Mouse (Mus musculus): ENCODE results near the gene Map4k4. TPM values are rescaled to one million over a fixed set of nuclear protein-coding genes. Genes with fewer than 3 reads are reported as not detected.

Gene Map4k4
- polyA plus RNA-seq, 1 experiment from 2014 or later = 31.9 TPM

GRCm38 (mm10) chr1:39975005-39975404, 74.3 kb downstream of the Map4k4 start:
- peaks cover 23% of the 10 kb centered on the region for H3K36me3 ChIP-seq
- H3K27me3 ChIP-seq (replicated peaks) = no peaks in the 10 kb centered on the region
- no peak for ATAC-seq (ENCODE audit: insufficient read depth, low FRiP score, low read depth)
- no peak overlapping the region for H3K9ac ChIP-seq
- H3K9me3 ChIP-seq = no peaks in the 10 kb centered on the region
- WGBS = 78% methylated on average over 2 of the region's 2 CpGs
- H3K4me1 ChIP-seq = peaks cover 5% of the 10 kb centered on the region
- H3K4me2 ChIP-seq = no peak overlapping the region
- H3K4me3 ChIP-seq (replicated peaks) = no peak overlapping the region
- H3K27ac ChIP-seq = no peak overlapping the region

GRCm38 (mm10) chr1:39976107-39976506, 75.4 kb downstream of the Map4k4 start:
- H3K27ac ChIP-seq = no peak overlapping the region
- H3K36me3 ChIP-seq = peaks cover 32% of the 10 kb centered on the region
- ATAC-seq (ENCODE audit: insufficient read depth, low FRiP score, low read depth) = no peak
- H3K4me2 ChIP-seq = no peak overlapping the region
- no peaks in the 10 kb centered on the region for H3K27me3 ChIP-seq (replicated peaks)
- H3K4me1 ChIP-seq = peaks cover 9% of the 10 kb centered on the region
- H3K9ac ChIP-seq = no peak overlapping the region
- H3K4me3 ChIP-seq (replicated peaks) = no peak overlapping the region
- WGBS = 70% methylated on average over 2 of the region's 2 CpGs
- H3K9me3 ChIP-seq = no peaks in the 10 kb centered on the region

GRCm38 (mm10) chr1:39976847-39977744, 76.4 kb downstream of the Map4k4 start:
- ATAC-seq (ENCODE audit: insufficient read depth, low FRiP score, low read depth) = no peak
- peaks cover 32% of the 10 kb centered on the region for H3K36me3 ChIP-seq

GRCm38 (mm10) chr1:39978781-39979486, 78.2 kb downstream of the Map4k4 start:
- peaks cover 32% of the 10 kb centered on the region for H3K36me3 ChIP-seq
- 86% methylated on average over 20 of the region's 20 CpGs for WGBS
- no peak overlapping the region for H3K9ac ChIP-seq
- no peak for ATAC-seq (ENCODE audit: insufficient read depth, low FRiP score, low read depth)
- H3K4me3 ChIP-seq (replicated peaks) = no peak overlapping the region
- no peak overlapping the region for H3K4me2 ChIP-seq
- no peaks in the 10 kb centered on the region for H3K27me3 ChIP-seq (replicated peaks)
- no peaks in the 10 kb centered on the region for H3K9me3 ChIP-seq
- no peak overlapping the region for H3K27ac ChIP-seq
- H3K4me1 ChIP-seq = 0 out of 2 replicates have a peak, but pooled peaks cover 4% of the 10 kb centered on the region

More at GRCm38 (mm10) chr1:39976847-39977744, 76.4 kb downstream of the Map4k4 start:
- Histone ChIP-seq H3K4me3 (replicated peaks) (no peak overlapping the region), H3K4me1 (peaks cover 9% of the 10 kb centered on the region), H3K27ac (no peak overlapping the region), H3K4me2 (no peak overlapping the region), H3K9me3 (no peaks in the 10 kb centered on the region), H3K9ac (no peak overlapping the region), H3K27me3 (replicated peaks) (no peaks in the 10 kb centered on the region)
- 65% methylated on average over 11 of the region's 11 CpGs for WGBS

- Histone ChIP-seq H3K9ac (no peak overlapping the region), H3K9me3 (no peaks in the 10 kb centered on the region), H3K4me3 (replicated peaks) (no peak overlapping the region), H3K27ac (no peak overlapping the region), H3K27me3 (replicated peaks) (no peaks in the 10 kb centered on the region), H3K4me2 (no peak overlapping the region), H3K36me3 (peaks cover 28% of the 10 kb centered on the region), H3K4me1 (0 out of 2 replicates have a peak, but pooled peaks cover 4% of the 10 kb centered on the region)
- no peak for ATAC-seq (ENCODE audit: insufficient read depth, low FRiP score, low read depth)
- 77% methylated on average over 15 of the region's 15 CpGs for WGBS
These were observed 79.9 kb downstream of the Map4k4 start for GRCm38 (mm10) chr1:39980314-39981290.

- H3K4me2 ChIP-seq = no peak overlapping the region
- 68% methylated on average over 3 of the region's 3 CpGs for WGBS
- H3K9ac ChIP-seq = no peak overlapping the region
- H3K4me1 ChIP-seq = 0 out of 2 replicates have a peak, but pooled peaks cover 4% of the 10 kb centered on the region
- peaks cover 36% of the 10 kb centered on the region for H3K36me3 ChIP-seq
- H3K27ac ChIP-seq = no peak overlapping the region
- no peaks in the 10 kb centered on the region for H3K9me3 ChIP-seq
- no peaks in the 10 kb centered on the region for H3K27me3 ChIP-seq (replicated peaks)
- ATAC-seq (ENCODE audit: insufficient read depth, low FRiP score, low read depth) = no peak
- no peak overlapping the region for H3K4me3 ChIP-seq (replicated peaks)
These were observed 81.3 kb downstream of the Map4k4 start for GRCm38 (mm10) chr1:39981970-39982369.

- Histone ChIP-seq H3K4me1 (0 out of 2 replicates have a peak, but pooled peaks cover 4% of the 10 kb centered on the region), H3K4me3 (replicated peaks) (no peak overlapping the region), H3K4me2 (no peak overlapping the region), H3K27me3 (replicated peaks) (no peaks in the 10 kb centered on the region), H3K36me3 (peaks cover 36% of the 10 kb centered on the region), H3K27ac (no peak overlapping the region), H3K9me3 (no peaks in the 10 kb centered on the region), H3K9ac (no peak overlapping the region)
- 59% methylated on average over 13 of the region's 13 CpGs for WGBS
- no peak for ATAC-seq (ENCODE audit: insufficient read depth, low FRiP score, low read depth)
These were observed 82.2 kb downstream of the Map4k4 start for GRCm38 (mm10) chr1:39982727-39983487.

GRCm38 (mm10) chr1:39984331-39984730, 83.6 kb downstream of the Map4k4 start:
- H3K27ac ChIP-seq = no peak overlapping the region
- no peaks in the 10 kb centered on the region for H3K9me3 ChIP-seq
- H3K4me1 ChIP-seq = 0 out of 2 replicates have a peak, but pooled peaks cover 4% of the 10 kb centered on the region
- ATAC-seq (ENCODE audit: insufficient read depth, low FRiP score, low read depth) = no peak
- H3K4me2 ChIP-seq = no peak overlapping the region
- H3K9ac ChIP-seq = no peak overlapping the region
- H3K36me3 ChIP-seq = peaks cover 40% of the 10 kb centered on the region
- 79% methylated on average over 9 of the region's 9 CpGs for WGBS
- no peak overlapping the region for H3K4me3 ChIP-seq (replicated peaks)
- H3K27me3 ChIP-seq (replicated peaks) = no peaks in the 10 kb centered on the region

- H3K4me3 ChIP-seq (replicated peaks) = no peak overlapping the region
- no peaks in the 10 kb centered on the region for H3K4me1 ChIP-seq
- no peaks in the 10 kb centered on the region for H3K9me3 ChIP-seq
- WGBS = 80% methylated on average over 9 of the region's 9 CpGs
- no peak overlapping the region for H3K9ac ChIP-seq
- no peak for ATAC-seq (ENCODE audit: insufficient read depth, low FRiP score, low read depth)
- H3K27ac ChIP-seq = no peak overlapping the region
- no peak overlapping the region for H3K4me2 ChIP-seq
- peaks cover 44% of the 10 kb centered on the region for H3K36me3 ChIP-seq
- H3K27me3 ChIP-seq (replicated peaks) = no peaks in the 10 kb centered on the region
These were observed 86.1 kb downstream of the Map4k4 start for GRCm38 (mm10) chr1:39986820-39987219.

GRCm38 (mm10) chr1:39988841-39989240, 88.1 kb downstream of the Map4k4 start:
- no peak overlapping the region for H3K27ac ChIP-seq
- WGBS = 83% methylated on average over 12 of the region's 12 CpGs
- H3K4me3 ChIP-seq (replicated peaks) = no peak overlapping the region
- no peaks in the 10 kb centered on the region for H3K9me3 ChIP-seq
- H3K4me2 ChIP-seq = no peak overlapping the region
- H3K9ac ChIP-seq = no peak overlapping the region
- no peak for ATAC-seq (ENCODE audit: insufficient read depth, low FRiP score, low read depth)
- peaks cover 53% of the 10 kb centered on the region for H3K36me3 ChIP-seq
- H3K4me1 ChIP-seq = no peaks in the 10 kb centered on the region
- no peaks in the 10 kb centered on the region for H3K27me3 ChIP-seq (replicated peaks)

- no peak for ATAC-seq (ENCODE audit: insufficient read depth, low FRiP score, low read depth)
- H3K36me3 ChIP-seq = peaks cover 59% of the 10 kb centered on the region
- no peaks in the 10 kb centered on the region for H3K4me1 ChIP-seq
- no peaks in the 10 kb centered on the region for H3K27me3 ChIP-seq (replicated peaks)
- no peak overlapping the region for H3K9ac ChIP-seq
- 88% methylated on average over 9 of the region's 9 CpGs for WGBS
- no peak overlapping the region for H3K27ac ChIP-seq
- no peak overlapping the region for H3K4me3 ChIP-seq (replicated peaks)
- no peak overlapping the region for H3K4me2 ChIP-seq
- H3K9me3 ChIP-seq = no peaks in the 10 kb centered on the region
These were observed 89.3 kb downstream of the Map4k4 start for GRCm38 (mm10) chr1:39990041-39990440.
